Mouse (Mus musculus): ENCODE results near the gene Defb22.

Defb22 gene

GRCm38 (mm10) chr2:152450241-152450640, 39.7 kb downstream of the Defb22 start:
- ChIA-PET POLR2A (interaction anchor here in 1 of 4 experiments (0.7 kb wide), 1 partner anchor 11 kb away, joined by 4 read pairs; no protein-coding TSS in a partner anchor), CTCF (interaction anchor here (0.6 to 2.1 kb wide), 17 partner anchors 13 to 317 kb away, joined by 3 to 5 read pairs (median 3); partner anchors contain the start of genes Defb23 (in 2 of the 4), Defb36 (in 1 of the 4) and H13 (in 1 of the 4))

GRCm38 (mm10) chr2:152447461-152447860, 42.5 kb downstream of the Defb22 start:
- CTCF ChIA-PET = interaction anchor here in 2 of 4 experiments (0.8 to 2.5 kb wide), 4 partner anchors 10 to 84 kb away, joined by 3 to 8 read pairs (median 7); no protein-coding TSS in a partner anchor
- POLR2A ChIA-PET = interaction anchor here in 2 of 4 experiments (0.7 to 2.0 kb wide), 4 partner anchors 11 to 103 kb away, joined by 3 to 5 read pairs (median 3); no protein-coding TSS in a partner anchor

- CTCF ChIA-PET = interaction anchor here in 3 of 4 experiments (0.6 to 1.3 kb wide), 5 partner anchors 9 to 846 kb away, joined by 3 to 34 read pairs (median 5); no protein-coding TSS in a partner anchor
- POLR2A ChIA-PET = interaction anchor here in 2 of 4 experiments (0.6 kb wide), 2 partner anchors 51 to 161 kb away, joined by 4 to 13 read pairs; no protein-coding TSS in a partner anchor
These were observed 43.3 kb downstream of the Defb22 start for GRCm38 (mm10) chr2:152446642-152447041.

- POLR2A ChIA-PET = interaction anchor here in 1 of 4 experiments (1.4 to 1.6 kb wide), 2 partner anchors 62 to 93 kb away, joined by 3 to 4 read pairs; no protein-coding TSS in a partner anchor
These were observed 46.7 kb downstream of the Defb22 start for GRCm38 (mm10) chr2:152443281-152443680.

GRCm38 (mm10) chr2:152442322-152442721, 47.6 kb downstream of the Defb22 start:
- ChIA-PET POLR2A (interaction anchor here in 1 of 4 experiments (0.7 to 1.6 kb wide), 2 partner anchors 60 to 61 kb away, joined by 3 read pairs; no protein-coding TSS in a partner anchor), CTCF (interaction anchor here in 1 of 4 experiments (0.7 kb wide), 1 partner anchor 24 kb away, joined by 3 read pairs; no protein-coding TSS in a partner anchor)

More at GRCm38 (mm10) chr2:152443281-152443680, 46.7 kb downstream of the Defb22 start:
- CTCF ChIA-PET = no interaction called here

GRCm38 (mm10) chr2:152439833-152440232, 50.1 kb downstream of the Defb22 start:
- CTCF ChIA-PET = interaction anchor here in 3 of 4 experiments (0.7 to 2.9 kb wide), 5 partner anchors 19 to 105 kb away, joined by 3 to 9 read pairs (median 3); no protein-coding TSS in a partner anchor
- POLR2A ChIA-PET = interaction anchor here in 2 of 4 experiments (0.6 to 1.4 kb wide), 3 partner anchors 10 to 71 kb away, joined by 3 to 4 read pairs (median 4); no protein-coding TSS in a partner anchor

- ChIA-PET POLR2A (no interaction called here), CTCF (interaction anchor here in 3 of 4 experiments (0.6 to 2.9 kb wide), 6 partner anchors 18 to 106 kb away, joined by 3 to 9 read pairs (median 3); no protein-coding TSS in a partner anchor)
These were observed 51.0 kb downstream of the Defb22 start for GRCm38 (mm10) chr2:152438963-152439362.

GRCm38 (mm10) chr2:152436983-152437860, 52.7 kb downstream of the Defb22 start:
- CTCF ChIA-PET = interaction anchor here (0.5 to 3.2 kb wide), 52 partner anchors 8 to 650 kb away, joined by 3 to 59 read pairs (median 4); partner anchors contain the start of genes Nrsn2 (in 1 of the 4), Rbck1 (in 1 of the 4) and Trib3 (in 1 of the 4)
- POLR2A ChIA-PET = interaction anchor here in 3 of 4 experiments (0.5 to 2.2 kb wide), 18 partner anchors 11 to 467 kb away, joined by 3 to 15 read pairs (median 3); partner anchors contain the start of genes Sox12 (in 1 of the 3) and Trib3 (in 1 of the 3)

GRCm38 (mm10) chr2:152436405-152436901, 53.5 kb downstream of the Defb22 start:
- ChIA-PET CTCF (interaction anchor here (0.5 to 3.2 kb wide), 15 partner anchors 9 to 349 kb away, joined by 3 to 59 read pairs (median 5); no protein-coding TSS in a partner anchor), POLR2A (interaction anchor here in 3 of 4 experiments (0.6 to 2.2 kb wide), 10 partner anchors 12 to 203 kb away, joined by 3 to 15 read pairs (median 6); no protein-coding TSS in a partner anchor)

All from embryonic stem cell, embryonic (primary cell).